Mouse (Mus musculus): ENCODE data around the gene Rln3. TPM values are rescaled to one million over a fixed set of nuclear protein-coding genes. Genes with fewer than 3 reads are reported as not detected.

Gene Rln3
- polyA plus RNA-seq, 1 experiment, result 7.4 TPM

DNA sequence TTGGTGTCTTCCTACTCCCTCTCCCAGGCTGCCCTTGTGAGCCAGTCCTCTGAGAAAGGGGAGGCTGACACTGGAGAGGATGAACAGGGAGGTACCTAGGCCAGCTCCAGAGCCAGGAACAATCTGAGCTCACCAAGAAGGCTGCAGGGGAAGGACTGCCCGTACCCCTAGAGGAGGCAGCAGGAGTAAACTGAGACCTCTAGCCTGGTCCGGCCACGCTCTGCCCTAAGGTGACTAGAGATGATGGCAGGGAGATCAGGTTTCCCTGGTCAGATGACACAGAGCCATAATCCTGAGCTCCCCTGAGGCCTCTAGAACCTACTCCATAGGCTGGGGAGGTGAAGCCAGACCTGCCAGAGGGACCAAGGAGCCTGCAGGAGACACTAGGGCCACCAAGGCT, 32.0 kb upstream of the Rln3 start:
- DNase-seq, result peak in 1 of 2 experiments; percentile 5
- Histone ChIP-seq H3K27ac (ENCODE audit: insufficient read depth, low read length) (no peak overlapping the region), H3K4me3 (replicated peaks; ENCODE audit: insufficient read depth, low read depth, low read length) (no peak overlapping the region), H3K4me1 (ENCODE audit: control insufficient read depth, insufficient read depth, low read length) (peaks cover 12% of the 10 kb centered on the region), H3K27me3 (ENCODE audit: control insufficient read depth, insufficient read depth, low read length) (no peaks in the 10 kb centered on the region)
- WGBS, result 86% methylated on average over 3 of the region's 3 CpGs
- TF ChIP-seq POLR2A (IDR thresholded peaks at IDR 0.05; ENCODE audit: borderline replicate concordance, insufficient read depth, low read length) (no peak), CTCF (IDR thresholded peaks at IDR 0.05; ENCODE audit: borderline replicate concordance, insufficient read depth, low read depth, low read length) (no peak)

DNA sequence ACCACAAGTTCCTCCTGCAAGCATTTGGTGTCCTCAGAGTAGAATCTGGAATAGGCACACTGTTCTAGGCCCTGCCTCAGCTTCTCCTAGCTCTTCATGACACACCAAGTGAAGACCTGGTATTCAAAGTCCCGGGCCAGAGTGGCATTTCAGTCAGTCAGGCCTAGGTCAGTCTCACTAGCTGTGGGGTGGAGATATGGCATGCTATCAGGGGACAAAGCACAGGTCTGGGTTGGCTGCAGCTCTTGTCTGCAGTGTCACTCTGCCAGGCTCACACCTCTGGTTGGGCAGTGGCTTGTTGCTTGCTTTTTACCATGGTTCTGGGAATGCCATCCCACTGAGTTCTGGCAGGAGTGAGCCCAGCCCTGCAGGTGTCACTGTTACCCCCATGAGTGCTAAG, 31.6 kb upstream of the Rln3 start:
- 94% methylated on average over 1 of the region's 1 CpGs for WGBS
- H3K4me1 ChIP-seq (ENCODE audit: control insufficient read depth, insufficient read depth, low read length), result peaks cover 13% of the 10 kb centered on the region
- H3K4me3 ChIP-seq (replicated peaks; ENCODE audit: insufficient read depth, low read depth, low read length), result no peak overlapping the region
- H3K27me3 ChIP-seq (ENCODE audit: control insufficient read depth, insufficient read depth, low read length), result no peaks in the 10 kb centered on the region
- TF ChIP-seq POLR2A (IDR thresholded peaks at IDR 0.05; ENCODE audit: borderline replicate concordance, insufficient read depth, low read length), result no peak
- TF ChIP-seq CTCF (IDR thresholded peaks at IDR 0.05; ENCODE audit: borderline replicate concordance, insufficient read depth, low read depth, low read length), result no peak
- no peak overlapping the region for H3K27ac ChIP-seq (ENCODE audit: insufficient read depth, low read length)
- peak in 1 of 2 experiments; percentile 6 for DNase-seq

DNA sequence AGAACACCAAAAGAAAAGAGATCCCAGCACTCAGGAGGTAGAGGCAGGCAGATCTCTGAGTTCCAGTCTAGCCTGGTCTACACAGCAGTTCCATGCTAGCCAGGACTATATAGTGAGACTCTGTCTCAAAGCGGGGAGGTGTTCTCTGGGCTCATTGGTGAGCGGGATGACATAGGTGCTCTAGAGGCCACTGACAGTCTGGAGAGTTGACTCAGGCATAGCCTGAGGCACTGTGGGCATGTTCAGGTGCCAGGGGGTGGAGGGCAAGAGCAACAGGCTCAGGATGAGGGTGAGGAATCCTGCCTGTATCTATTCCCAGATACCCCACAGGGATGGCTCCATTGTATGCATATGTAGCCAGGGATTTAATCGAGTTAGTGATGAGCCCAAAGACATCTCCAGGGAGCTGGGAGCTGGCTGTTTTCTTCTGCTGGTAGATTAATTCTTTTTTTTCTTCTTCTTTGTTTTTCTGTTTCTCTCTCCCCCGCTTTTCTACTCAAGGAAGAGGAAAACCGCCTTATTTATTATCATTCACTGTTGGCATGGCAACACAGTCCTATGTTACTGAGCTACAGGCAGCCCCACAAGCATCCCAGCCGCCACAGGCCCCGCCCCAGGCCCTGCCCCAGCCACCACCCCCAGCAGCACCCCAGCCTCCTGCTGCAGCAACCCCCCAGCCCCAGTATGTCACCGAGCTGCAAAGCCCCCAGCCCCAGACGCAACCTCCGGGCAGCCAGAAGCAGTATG, 28.6 kb upstream of the Rln3 start:
- WGBS, result 53% methylated on average over 10 of the region's 10 CpGs
- Histone ChIP-seq H3K4me3 (replicated peaks; ENCODE audit: insufficient read depth, low read depth, low read length) (no peak overlapping the region), H3K27me3 (ENCODE audit: control insufficient read depth, insufficient read depth, low read length) (no peaks in the 10 kb centered on the region), H3K27ac (ENCODE audit: insufficient read depth, low read length) (no peak overlapping the region), H3K4me1 (ENCODE audit: control insufficient read depth, insufficient read depth, low read length) (peaks cover 37% of the 10 kb centered on the region)
- DNase-seq, result peak in 1 of 2 experiments; percentile 6
- TF ChIP-seq CTCF (IDR thresholded peaks at IDR 0.05; ENCODE audit: borderline replicate concordance, insufficient read depth, low read depth, low read length) (no peak), POLR2A (IDR thresholded peaks at IDR 0.05; ENCODE audit: borderline replicate concordance, insufficient read depth, low read length) (no peak)

DNA sequence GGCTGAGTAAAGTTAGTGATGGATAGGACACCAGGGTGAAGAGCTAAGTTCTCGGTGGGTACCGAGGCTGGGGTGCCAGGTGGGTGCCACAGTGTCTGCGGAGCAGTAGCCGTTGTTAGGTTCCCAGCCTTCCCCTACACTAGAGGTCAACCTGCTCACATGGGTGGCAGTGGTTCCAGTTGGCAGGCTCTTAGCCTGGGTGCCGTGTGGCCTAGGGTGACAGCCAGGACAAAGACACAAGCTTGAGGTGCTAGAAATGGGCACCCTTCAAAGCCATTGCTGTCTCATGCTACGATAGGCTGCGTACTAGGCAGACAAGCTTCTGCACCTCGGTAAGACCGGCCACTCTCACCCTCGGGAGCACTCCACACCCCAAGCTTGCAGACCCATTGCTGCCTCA, 27.5 kb upstream of the Rln3 start:
- Histone ChIP-seq H3K27ac (ENCODE audit: insufficient read depth, low read length) (no peak overlapping the region), H3K4me3 (replicated peaks; ENCODE audit: insufficient read depth, low read depth, low read length) (no peak overlapping the region), H3K4me1 (ENCODE audit: control insufficient read depth, insufficient read depth, low read length) (peaks cover 37% of the 10 kb centered on the region), H3K27me3 (ENCODE audit: control insufficient read depth, insufficient read depth, low read length) (no peaks in the 10 kb centered on the region)
- DNase-seq, result no peak
- WGBS, result 79% methylated on average over 10 of the region's 10 CpGs
- TF ChIP-seq POLR2A (IDR thresholded peaks at IDR 0.05; ENCODE audit: borderline replicate concordance, insufficient read depth, low read length) (no peak), CTCF (IDR thresholded peaks at IDR 0.05; ENCODE audit: borderline replicate concordance, insufficient read depth, low read depth, low read length) (no peak)

DNA sequence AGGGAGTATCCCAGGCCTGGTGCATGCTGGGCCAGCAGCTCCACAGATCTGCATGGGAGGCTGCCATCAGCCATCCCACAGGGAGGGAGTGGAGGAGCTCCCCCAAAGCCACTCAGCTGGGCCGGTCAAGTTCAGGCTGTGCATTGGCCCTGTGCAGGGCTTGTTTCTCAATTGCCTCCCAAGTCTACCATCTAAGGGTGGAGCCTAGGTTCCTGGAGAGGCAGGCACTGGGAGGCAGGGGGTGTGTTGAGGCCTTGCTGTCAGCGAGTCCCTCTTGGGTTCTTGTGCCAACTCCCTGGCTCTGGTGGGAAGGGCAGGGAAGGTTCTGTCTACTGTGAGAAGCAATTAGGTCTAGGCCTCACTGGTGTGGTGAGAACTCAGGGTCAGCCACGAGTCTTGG, 27.1 kb upstream of the Rln3 start:
- TF ChIP-seq POLR2A (IDR thresholded peaks at IDR 0.05; ENCODE audit: borderline replicate concordance, insufficient read depth, low read length), result no peak
- TF ChIP-seq CTCF (IDR thresholded peaks at IDR 0.05; ENCODE audit: borderline replicate concordance, insufficient read depth, low read depth, low read length), result no peak
- 55% methylated on average over 3 of the region's 3 CpGs for WGBS
- Histone ChIP-seq H3K4me1 (ENCODE audit: control insufficient read depth, insufficient read depth, low read length) (peaks cover 37% of the 10 kb centered on the region), H3K27ac (ENCODE audit: insufficient read depth, low read length) (no peak overlapping the region), H3K4me3 (replicated peaks; ENCODE audit: insufficient read depth, low read depth, low read length) (no peak overlapping the region), H3K27me3 (ENCODE audit: control insufficient read depth, insufficient read depth, low read length) (no peaks in the 10 kb centered on the region)
- no peak for DNase-seq

DNA sequence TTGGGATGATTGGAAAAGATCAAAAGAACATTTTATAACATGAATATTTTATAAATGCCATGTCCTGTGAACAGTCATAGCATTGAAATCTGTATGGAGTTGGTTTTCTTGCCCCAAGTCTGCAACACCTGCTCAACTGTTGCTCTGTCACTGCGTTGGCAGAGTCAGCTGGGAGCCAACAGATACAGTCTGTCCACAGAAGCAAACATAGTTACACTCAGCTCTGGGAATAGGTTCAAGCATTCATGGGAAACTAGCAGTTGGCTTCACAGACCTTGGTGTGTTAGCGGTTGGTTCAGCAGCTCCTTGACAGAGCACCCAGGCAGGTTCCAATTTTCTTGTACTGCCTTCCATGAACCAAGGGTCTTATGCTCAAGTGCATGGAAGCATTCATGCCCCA, 25.9 kb upstream of the Rln3 start:
- Histone ChIP-seq H3K27ac (ENCODE audit: insufficient read depth, low read length) (no peak overlapping the region), H3K4me1 (ENCODE audit: control insufficient read depth, insufficient read depth, low read length) (peaks cover 37% of the 10 kb centered on the region)
- TF ChIP-seq CTCF (IDR thresholded peaks at IDR 0.05; ENCODE audit: borderline replicate concordance, insufficient read depth, low read depth, low read length) (no peak), POLR2A (IDR thresholded peaks at IDR 0.05; ENCODE audit: borderline replicate concordance, insufficient read depth, low read length) (no peak)

DNA sequence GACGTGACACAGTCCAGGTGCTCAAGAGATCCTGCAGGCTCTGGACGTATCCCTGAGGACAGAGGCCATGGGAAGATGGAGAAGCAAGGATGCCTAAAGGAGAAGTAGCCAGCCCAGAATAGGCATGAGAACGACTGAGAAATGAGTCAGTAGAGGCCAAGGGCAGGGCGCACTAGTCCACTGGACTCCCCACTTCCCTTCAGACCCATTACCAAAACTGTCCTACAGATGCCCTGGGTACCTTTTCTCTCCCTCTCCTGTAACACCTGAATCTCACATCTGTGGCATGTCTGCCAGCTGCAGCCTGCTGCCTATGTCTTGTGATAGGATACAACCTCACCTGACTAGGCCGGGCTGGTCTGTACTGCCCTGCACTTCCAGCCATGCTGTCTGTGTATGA, 25.4 kb upstream of the Rln3 start:
- H3K4me1 ChIP-seq (ENCODE audit: control insufficient read depth, insufficient read depth, low read length), result peaks cover 37% of the 10 kb centered on the region
- H3K27me3 ChIP-seq (ENCODE audit: control insufficient read depth, insufficient read depth, low read length), result no peaks in the 10 kb centered on the region
- H3K27ac ChIP-seq (ENCODE audit: insufficient read depth, low read length), result no peak overlapping the region
- no peak for TF ChIP-seq CTCF (IDR thresholded peaks at IDR 0.05; ENCODE audit: borderline replicate concordance, insufficient read depth, low read depth, low read length)
- no peak for TF ChIP-seq POLR2A (IDR thresholded peaks at IDR 0.05; ENCODE audit: borderline replicate concordance, insufficient read depth, low read length)
- no peak overlapping the region for H3K4me3 ChIP-seq (replicated peaks; ENCODE audit: insufficient read depth, low read depth, low read length)
- WGBS, result 73% methylated on average over 5 of the region's 5 CpGs
- no peak for DNase-seq

More for the DNA sequence above, 25.9 kb upstream of the Rln3 start:
- H3K27me3 ChIP-seq (ENCODE audit: control insufficient read depth, insufficient read depth, low read length), result no peaks in the 10 kb centered on the region
- peak in 1 of 2 experiments; percentile 43 for DNase-seq
- 13% methylated on average over 2 of the region's 2 CpGs for WGBS
- no peak overlapping the region for H3K4me3 ChIP-seq (replicated peaks; ENCODE audit: insufficient read depth, low read depth, low read length)

DNA sequence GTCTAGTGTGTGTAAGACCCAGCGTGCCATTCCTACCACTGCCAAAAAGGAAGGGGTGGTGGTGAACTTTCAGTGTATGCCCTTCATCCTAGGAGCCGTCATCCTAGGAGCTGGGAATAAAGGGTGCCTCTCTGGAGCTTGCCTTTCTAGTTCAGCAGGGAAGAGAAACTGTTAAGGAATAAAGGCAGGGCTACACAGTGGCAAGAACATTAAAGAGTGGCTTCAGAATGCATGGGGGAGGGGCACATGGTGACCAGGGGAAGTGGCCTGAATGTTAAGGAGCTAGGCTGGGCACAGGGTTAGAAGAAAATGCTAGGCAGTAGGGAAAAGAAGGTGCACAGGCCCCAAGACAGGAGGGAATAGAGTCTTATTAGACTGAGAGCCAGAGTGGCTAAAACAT, 24.9 kb upstream of the Rln3 start:
- DNase-seq, result no peak
- H3K4me1 ChIP-seq (ENCODE audit: control insufficient read depth, insufficient read depth, low read length), result peaks cover 37% of the 10 kb centered on the region
- TF ChIP-seq POLR2A (IDR thresholded peaks at IDR 0.05; ENCODE audit: borderline replicate concordance, insufficient read depth, low read length) (no peak), CTCF (IDR thresholded peaks at IDR 0.05; ENCODE audit: borderline replicate concordance, insufficient read depth, low read depth, low read length) (no peak)
- 60% methylated on average over 2 of the region's 2 CpGs for whole genome bisulfite sequencing
- H3K27ac ChIP-seq (ENCODE audit: insufficient read depth, low read length), result no peak overlapping the region
- no peak overlapping the region for H3K4me3 ChIP-seq (replicated peaks; ENCODE audit: insufficient read depth, low read depth, low read length)
- H3K27me3 ChIP-seq (ENCODE audit: control insufficient read depth, insufficient read depth, low read length), result no peaks in the 10 kb centered on the region

All from cerebellum, adult 2 months (tissue).